Mouse (Mus musculus): ENCODE measurements at regions not wholly inside any gene's neighbourhood (a gene's known extent, or its start where the extent isn't known, plus 50 kb on each side); places are given as distances from the start of the nearest gene placed in this dataset.

GRCm38 (mm10) chr1:190365126-190365525, 194.6 kb upstream of the Prox1 start:
- Histone ChIP-seq H3K9me3 (ENCODE audit: low read length) (no peaks in the 10 kb centered on the region), H3K4me1 (ENCODE audit: insufficient read depth) (no peaks in the 10 kb centered on the region), H3K4me2 (ENCODE audit: low read depth, low read length) (no peak overlapping the region), H3K36me3 (replicated peaks; ENCODE audit: insufficient read depth, low read length) (no peaks in the 10 kb centered on the region), H3K27me3 (ENCODE audit: insufficient read depth, low read length) (no peaks in the 10 kb centered on the region), H3K27ac (ENCODE audit: low read depth) (no peak overlapping the region), H3K9ac (replicated peaks) (no peak overlapping the region), H3K4me3 (ENCODE audit: low read depth, low read length) (no peak overlapping the region)
- WGBS (ENCODE audit: insufficient replicate concordance), result 82% methylated on average over 11 of the region's 11 CpGs
- no peak for TF ChIP-seq EP300 (IDR thresholded peaks at IDR 0.05; ENCODE audit: low read depth)
- TF ChIP-seq CTCF (IDR thresholded peaks at IDR 0.05; ENCODE audit: low read depth), result no peak
- ATAC-seq, result no peak
- no peak for DNase-seq

- H3K27ac ChIP-seq (ENCODE audit: low read depth), result no peak overlapping the region
- H3K4me2 ChIP-seq (ENCODE audit: low read depth, low read length), result no peak overlapping the region
- no peaks in the 10 kb centered on the region for H3K27me3 ChIP-seq (ENCODE audit: insufficient read depth, low read length)
- no peak overlapping the region for H3K4me3 ChIP-seq (ENCODE audit: low read depth, low read length)
- H3K9ac ChIP-seq (replicated peaks), result no peak overlapping the region
- no peaks in the 10 kb centered on the region for H3K9me3 ChIP-seq (ENCODE audit: low read length)
- ATAC-seq, result no peak
- 77% methylated on average over 5 of the region's 5 CpGs for WGBS (ENCODE audit: insufficient replicate concordance)
- TF ChIP-seq EP300 (IDR thresholded peaks at IDR 0.05; ENCODE audit: low read depth), result no peak
- no peak for TF ChIP-seq CTCF (IDR thresholded peaks at IDR 0.05; ENCODE audit: low read depth)
- H3K36me3 ChIP-seq (replicated peaks; ENCODE audit: insufficient read depth, low read length), result no peaks in the 10 kb centered on the region
- H3K4me1 ChIP-seq (ENCODE audit: insufficient read depth), result no peaks in the 10 kb centered on the region
- no peak for DNase-seq
Measured at GRCm38 (mm10) chr1:190360661-190361060, 190.1 kb upstream of the Prox1 start.

- no peak for ATAC-seq
- Histone ChIP-seq H3K27me3 (ENCODE audit: insufficient read depth, low read length) (no peaks in the 10 kb centered on the region), H3K27ac (ENCODE audit: low read depth) (no peak overlapping the region), H3K9ac (replicated peaks) (no peak overlapping the region), H3K4me1 (ENCODE audit: insufficient read depth) (no peaks in the 10 kb centered on the region), H3K4me2 (ENCODE audit: low read depth, low read length) (no peak overlapping the region), H3K9me3 (ENCODE audit: low read length) (no peaks in the 10 kb centered on the region), H3K4me3 (ENCODE audit: low read depth, low read length) (no peak overlapping the region), H3K36me3 (replicated peaks; ENCODE audit: insufficient read depth, low read length) (no peaks in the 10 kb centered on the region)
- DNase-seq, result no peak
- TF ChIP-seq EP300 (IDR thresholded peaks at IDR 0.05; ENCODE audit: low read depth) (no peak), CTCF (IDR thresholded peaks at IDR 0.05; ENCODE audit: low read depth) (no peak)
- 70% methylated on average over 5 of the region's 5 CpGs for WGBS (ENCODE audit: insufficient replicate concordance)
Measured at GRCm38 (mm10) chr1:190357779-190358178, 187.3 kb upstream of the Prox1 start.

- ATAC-seq, result no peak
Measured at GRCm38 (mm10) chr1:190347610-190348009, 177.1 kb upstream of the Prox1 start.

GRCm38 (mm10) chr1:190340715-190341114, 170.2 kb upstream of the Prox1 start:
- ATAC-seq (no peak), DNase-seq (no peak)
- Histone ChIP-seq H3K27ac (ENCODE audit: low read depth) (no peak overlapping the region), H3K4me2 (ENCODE audit: low read depth, low read length) (no peak overlapping the region), H3K4me3 (ENCODE audit: low read depth, low read length) (no peak overlapping the region), H3K27me3 (ENCODE audit: insufficient read depth, low read length) (no peaks in the 10 kb centered on the region), H3K9ac (replicated peaks) (no peak overlapping the region), H3K36me3 (replicated peaks; ENCODE audit: insufficient read depth, low read length) (no peaks in the 10 kb centered on the region), H3K4me1 (ENCODE audit: insufficient read depth) (no peaks in the 10 kb centered on the region), H3K9me3 (ENCODE audit: low read length) (no peaks in the 10 kb centered on the region)
- 76% methylated on average over 8 of the region's 8 CpGs for WGBS (ENCODE audit: insufficient replicate concordance)
- TF ChIP-seq EP300 (IDR thresholded peaks at IDR 0.05; ENCODE audit: low read depth) (no peak), CTCF (IDR thresholded peaks at IDR 0.05; ENCODE audit: low read depth) (no peak)

More at GRCm38 (mm10) chr1:190347610-190348009, 177.1 kb upstream of the Prox1 start:
- no peak for TF ChIP-seq CTCF (IDR thresholded peaks at IDR 0.05; ENCODE audit: low read depth)
- no peak for TF ChIP-seq EP300 (IDR thresholded peaks at IDR 0.05; ENCODE audit: low read depth)
- Histone ChIP-seq H3K4me1 (ENCODE audit: insufficient read depth) (no peaks in the 10 kb centered on the region), H3K36me3 (replicated peaks; ENCODE audit: insufficient read depth, low read length) (no peaks in the 10 kb centered on the region), H3K27me3 (ENCODE audit: insufficient read depth, low read length) (no peaks in the 10 kb centered on the region), H3K4me3 (ENCODE audit: low read depth, low read length) (no peak overlapping the region), H3K9me3 (ENCODE audit: low read length) (no peaks in the 10 kb centered on the region), H3K27ac (ENCODE audit: low read depth) (no peak overlapping the region), H3K4me2 (ENCODE audit: low read depth, low read length) (no peak overlapping the region), H3K9ac (replicated peaks) (no peak overlapping the region)
- no peak for DNase-seq
- WGBS (ENCODE audit: insufficient replicate concordance), result 77% methylated on average over 5 of the region's 5 CpGs

GRCm38 (mm10) chr1:190334471-190334870, 164.0 kb upstream of the Prox1 start:
- Histone ChIP-seq H3K27ac (ENCODE audit: low read depth) (no peak overlapping the region), H3K36me3 (replicated peaks; ENCODE audit: insufficient read depth, low read length) (no peaks in the 10 kb centered on the region), H3K27me3 (ENCODE audit: insufficient read depth, low read length) (no peaks in the 10 kb centered on the region), H3K4me1 (ENCODE audit: insufficient read depth) (no peaks in the 10 kb centered on the region), H3K9me3 (ENCODE audit: low read length) (no peaks in the 10 kb centered on the region), H3K4me2 (ENCODE audit: low read depth, low read length) (no peak overlapping the region), H3K9ac (replicated peaks) (no peak overlapping the region), H3K4me3 (ENCODE audit: low read depth, low read length) (no peak overlapping the region)
- DNase-seq (no peak), ATAC-seq (no peak)
- 36% methylated on average over 2 of the region's 2 CpGs for WGBS (ENCODE audit: insufficient replicate concordance)
- TF ChIP-seq CTCF (IDR thresholded peaks at IDR 0.05; ENCODE audit: low read depth) (no peak), EP300 (IDR thresholded peaks at IDR 0.05; ENCODE audit: low read depth) (no peak)

- DNase-seq (no peak), ATAC-seq (no peak)
- H3K36me3 ChIP-seq (replicated peaks; ENCODE audit: insufficient read depth, low read length), result no peaks in the 10 kb centered on the region
- WGBS (ENCODE audit: insufficient replicate concordance), result 65% methylated on average over 8 of the region's 8 CpGs
- no peak for TF ChIP-seq CTCF (IDR thresholded peaks at IDR 0.05; ENCODE audit: low read depth)
- no peak for TF ChIP-seq EP300 (IDR thresholded peaks at IDR 0.05; ENCODE audit: low read depth)
- no peaks in the 10 kb centered on the region for H3K9me3 ChIP-seq (ENCODE audit: low read length)
- H3K27me3 ChIP-seq (ENCODE audit: insufficient read depth, low read length), result no peaks in the 10 kb centered on the region
- no peak overlapping the region for H3K9ac ChIP-seq (replicated peaks)
- H3K4me2 ChIP-seq (ENCODE audit: low read depth, low read length), result no peak overlapping the region
- no peaks in the 10 kb centered on the region for H3K4me1 ChIP-seq (ENCODE audit: insufficient read depth)
- H3K4me3 ChIP-seq (ENCODE audit: low read depth, low read length), result no peak overlapping the region
- H3K27ac ChIP-seq (ENCODE audit: low read depth), result no peak overlapping the region
Measured at GRCm38 (mm10) chr1:190334053-190334452, 163.5 kb upstream of the Prox1 start.

Data from liver, postnatal 0 days (tissue).